Mouse (Mus musculus): ENCODE data around the gene Akr1c19. TPM values are rescaled to one million over a fixed set of nuclear protein-coding genes. Genes with fewer than 3 reads are reported as not detected.
"Not testable (repeated sequence)": the region's sequence is repeated elsewhere in the genome, so short reads cannot be mapped to it uniquely, and the experiment has no call there.

Gene Akr1c19
- 33.4 and 34.6 TPM in 2 replicates for polyA plus RNA-seq (2015; fragmentation: Nextera tagmentation; extraction: Ambion mirVana)

GRCm38 (mm10) chr13:4228441-4228840, at the start of gene Akr1c19:
Gene Akr1c19 (plus strand): TSS chr13:4228700.
- H3K4me2 ChIP-seq: no peak within 1 kb of the TSS
- H3K4me1 ChIP-seq: no peaks in the 10 kb centered on the region
- no peak within 1 kb of the TSS for H3K9ac ChIP-seq
- H3K4me3 ChIP-seq (replicated peaks): no peak within 1 kb of the TSS
- 61% methylated on average over 1 of the region's 1 CpGs for WGBS
- no peaks in the 10 kb centered on the region for H3K36me3 ChIP-seq
- no peaks in the 10 kb centered on the region for H3K9me3 ChIP-seq (replicated peaks)
- no peaks in the 10 kb centered on the region for H3K27me3 ChIP-seq
- ATAC-seq (replicated peaks; ENCODE audit: low FRiP score): no peak
- no peak within 1 kb of the TSS for H3K27ac ChIP-seq

- H3K36me3 ChIP-seq: not testable (repeated sequence)
- WGBS: 94% methylated on average over 4 of the region's 4 CpGs
These were observed 47.2 kb upstream of the Akr1c19 start for GRCm38 (mm10) chr13:4181321-4181720.

GRCm38 (mm10) chr13:4183116-4183515, 45.4 kb upstream of the Akr1c19 start:
- no peak overlapping the region for H3K4me3 ChIP-seq (replicated peaks)
- H3K9ac ChIP-seq: no peak overlapping the region
- no peak for ATAC-seq (replicated peaks; ENCODE audit: low FRiP score)
- H3K9me3 ChIP-seq (replicated peaks): 0 out of 2 replicates have a peak, but pooled peaks cover 8% of the 10 kb centered on the region
- H3K4me2 ChIP-seq: no peak overlapping the region
- no peaks in the 10 kb centered on the region for H3K27me3 ChIP-seq
- H3K27ac ChIP-seq: no peak overlapping the region
- H3K4me1 ChIP-seq: no peaks in the 10 kb centered on the region
- 73% methylated on average over 9 of the region's 9 CpGs for WGBS
- no peaks in the 10 kb centered on the region for H3K36me3 ChIP-seq

More at GRCm38 (mm10) chr13:4181321-4181720, 47.2 kb upstream of the Akr1c19 start:
- ATAC-seq (replicated peaks; ENCODE audit: low FRiP score); H3K4me1 ChIP-seq; H3K4me2 ChIP-seq; H3K27ac ChIP-seq; H3K4me3 ChIP-seq (replicated peaks); H3K9ac ChIP-seq; H3K9me3 ChIP-seq (replicated peaks); H3K27me3 ChIP-seq: not testable (repeated sequence)

- H3K27me3 ChIP-seq; H3K4me1 ChIP-seq; H3K9me3 ChIP-seq (replicated peaks); H3K9ac ChIP-seq; ATAC-seq (replicated peaks; ENCODE audit: low FRiP score); H3K4me2 ChIP-seq; H3K27ac ChIP-seq; H3K4me3 ChIP-seq (replicated peaks); H3K36me3 ChIP-seq: not testable (repeated sequence)
- WGBS: 75% methylated on average over 7 of the region's 7 CpGs
These were observed 41.7 kb upstream of the Akr1c19 start for GRCm38 (mm10) chr13:4186641-4187411.

GRCm38 (mm10) chr13:4188174-4188573, 40.3 kb upstream of the Akr1c19 start:
- no peak for ATAC-seq (replicated peaks; ENCODE audit: low FRiP score)
- H3K4me3 ChIP-seq (replicated peaks): no peak overlapping the region
- H3K27me3 ChIP-seq: no peaks in the 10 kb centered on the region
- no peak overlapping the region for H3K27ac ChIP-seq
- no peak overlapping the region for H3K9ac ChIP-seq
- no peaks in the 10 kb centered on the region for H3K9me3 ChIP-seq (replicated peaks)
- H3K36me3 ChIP-seq: no peaks in the 10 kb centered on the region
- no peaks in the 10 kb centered on the region for H3K4me1 ChIP-seq
- 84% methylated on average over 2 of the region's 2 CpGs for WGBS
- H3K4me2 ChIP-seq: no peak overlapping the region

GRCm38 (mm10) chr13:4190904-4191303, 37.6 kb upstream of the Akr1c19 start, which contains the start of gene Akr1c13:
Gene Akr1c13 (plus strand): TSS chr13:4191150.
- H3K27ac ChIP-seq: no peak within 1 kb of the TSS
- ATAC-seq (replicated peaks; ENCODE audit: low FRiP score): peak; percentile 83
- H3K9ac ChIP-seq: no peak within 1 kb of the TSS
- peak within 1 kb of the TSS; percentile 12; the same call in 1 of the 2 replicates for H3K4me2 ChIP-seq
- H3K4me1 ChIP-seq: no peaks in the 10 kb centered on the region
- no peaks in the 10 kb centered on the region for H3K27me3 ChIP-seq
- no peak within 1 kb of the TSS for H3K4me3 ChIP-seq (replicated peaks)
- no peaks in the 10 kb centered on the region for H3K9me3 ChIP-seq (replicated peaks)
- 40% methylated on average over 3 of the region's 3 CpGs for WGBS
- H3K36me3 ChIP-seq: no peaks in the 10 kb centered on the region

GRCm38 (mm10) chr13:4192511-4192910, 36.0 kb upstream of the Akr1c19 start:
- no peak overlapping the region for H3K4me2 ChIP-seq
- no peaks in the 10 kb centered on the region for H3K36me3 ChIP-seq
- 82% methylated on average over 3 of the region's 3 CpGs for WGBS
- no peak overlapping the region for H3K9ac ChIP-seq
- H3K4me1 ChIP-seq: no peaks in the 10 kb centered on the region
- H3K27ac ChIP-seq: no peak overlapping the region
- no peak overlapping the region for H3K4me3 ChIP-seq (replicated peaks)
- no peaks in the 10 kb centered on the region for H3K9me3 ChIP-seq (replicated peaks)
- no peaks in the 10 kb centered on the region for H3K27me3 ChIP-seq
- no peak for ATAC-seq (replicated peaks; ENCODE audit: low FRiP score)

GRCm38 (mm10) chr13:4206147-4206903, 22.2 kb upstream of the Akr1c19 start:
- Histone ChIP-seq H3K27me3 (no peaks in the 10 kb centered on the region), H3K4me3 (replicated peaks) (no peak overlapping the region), H3K9me3 (replicated peaks) (no peaks in the 10 kb centered on the region), H3K27ac (no peak overlapping the region), H3K36me3 (no peaks in the 10 kb centered on the region), H3K4me1 (no peaks in the 10 kb centered on the region), H3K4me2 (no peak overlapping the region), H3K9ac (no peak overlapping the region)
- no peak for ATAC-seq (replicated peaks; ENCODE audit: low FRiP score)
- WGBS: 27% methylated on average over 1 of the region's 1 CpGs

GRCm38 (mm10) chr13:4211560-4212299, 16.8 kb upstream of the Akr1c19 start:
- no peak overlapping the region for H3K27ac ChIP-seq
- no peaks in the 10 kb centered on the region for H3K36me3 ChIP-seq
- no peak overlapping the region for H3K4me2 ChIP-seq
- H3K4me1 ChIP-seq: no peaks in the 10 kb centered on the region
- no peak for ATAC-seq (replicated peaks; ENCODE audit: low FRiP score)
- H3K27me3 ChIP-seq: no peaks in the 10 kb centered on the region
- H3K9ac ChIP-seq: no peak overlapping the region
- H3K4me3 ChIP-seq (replicated peaks): no peak overlapping the region
- no peaks in the 10 kb centered on the region for H3K9me3 ChIP-seq (replicated peaks)
- 85% methylated on average over 20 of the region's 20 CpGs for WGBS

- Histone ChIP-seq H3K27me3 (no peaks in the 10 kb centered on the region), H3K4me1 (no peaks in the 10 kb centered on the region), H3K27ac (no peak overlapping the region), H3K9me3 (replicated peaks) (no peaks in the 10 kb centered on the region), H3K9ac (no peak overlapping the region), H3K36me3 (no peaks in the 10 kb centered on the region), H3K4me2 (no peak overlapping the region), H3K4me3 (replicated peaks) (no peak overlapping the region)
- ATAC-seq (replicated peaks; ENCODE audit: low FRiP score): no peak
- 82% methylated on average over 3 of the region's 3 CpGs for WGBS
These were observed 16.2 kb upstream of the Akr1c19 start for GRCm38 (mm10) chr13:4212309-4212708.

GRCm38 (mm10) chr13:4215496-4215895, 13.0 kb upstream of the Akr1c19 start:
- not testable (repeated sequence) for H3K36me3 ChIP-seq; H3K9me3 ChIP-seq (replicated peaks); H3K9ac ChIP-seq; H3K4me1 ChIP-seq; H3K27ac ChIP-seq; H3K4me2 ChIP-seq; H3K27me3 ChIP-seq; H3K4me3 ChIP-seq (replicated peaks); ATAC-seq (replicated peaks; ENCODE audit: low FRiP score)
- WGBS: 80% methylated on average over 1 of the region's 1 CpGs

Data from kidney, embryonic 15.5 days (tissue).